Mouse (Mus musculus) stomach, embryonic 16.5 days (tissue): ENCODE data around the gene Tgfb1i1. TPM values are rescaled to one million over a fixed set of nuclear protein-coding genes. Genes with fewer than 3 reads are reported as not detected.
A peak's percentile ranks its signal among the peaks of the same experiment; 100 is the strongest.

Source experiments
- ATAC-seq: fragments of 200-750 bp; cut with Nextera tagmentation; 2 replicates; pipeline ENCODE4 v1.8.0; 2017; ENCODE audit warnings: moderate number of reproducible peaks, moderate TSS enrichment; ENCODE audit not compliant: insufficient read depth, low FRiP score
- H3K27ac ChIP-seq: fragments of 300-500 bp; sonication (generic); 2 replicates; pipeline ENCODE4 v1.5.1; 2014; ENCODE audit warnings: low read length
- H3K27me3 ChIP-seq: fragments of 300-500 bp; sonication (generic); 2 replicates; pipeline ENCODE4 v1.6.1; 2014; ENCODE audit warnings: low read length, control low read depth, mixed read lengths; ENCODE audit not compliant: control insufficient read depth, insufficient read depth
- H3K36me3 ChIP-seq: fragments of 300-500 bp; sonication (generic); 2 replicates; pipeline ENCODE4 v1.6.1; 2014; ENCODE audit warnings: low read length; ENCODE audit not compliant: control insufficient read depth, insufficient read depth
- H3K4me1 ChIP-seq: fragments of 300-500 bp; sonication (generic); 2 replicates; pipeline ENCODE4 v1.6.1; 2014; ENCODE audit warnings: low read length, control low read depth, mixed read lengths; ENCODE audit not compliant: control insufficient read depth, insufficient read depth
- H3K4me2 ChIP-seq: fragments of 300-500 bp; sonication (generic); 2 replicates; pipeline ENCODE4 v1.6.1; 2014; ENCODE audit warnings: low read depth, low read length, mixed read lengths
- H3K4me3 ChIP-seq: fragments of 300-500 bp; sonication (generic); replicated peaks from 2 replicates; pipeline ENCODE4 v1.5.1; 2014; ENCODE audit warnings: mild to moderate bottlenecking, low read length
- H3K9ac ChIP-seq: fragments of 300-500 bp; sonication (generic); 2 replicates; pipeline ENCODE4 v1.6.1; 2014; ENCODE audit warnings: low read length
- H3K9me3 ChIP-seq: fragments of 300-500 bp; sonication (generic); replicated peaks from 2 replicates; pipeline ENCODE4 v1.6.1; 2016; ENCODE audit warnings: low read length, control low read depth; ENCODE audit not compliant: control insufficient read depth
- WGBS: fragments of 180-500 bp; shearing (Covaris S2); extraction: QIAGEN DNeasy Blood & Tissue Kit; methylation state at CpG from one replicate; pipeline ENCODE4 v1.1.7; 2014; 5-methylcytosine and 5-hydroxymethylcytosine counted together
- microRNA-seq: library from miRNA; unstranded; fragments of <30 nt; microRNA quantifications from one replicate; pipeline ENCODE4, GENCODE M21; 2016
- polyA plus RNA-seq: library from polyadenylated mRNA; unstranded; fragments of >200 nt; fragmentation: Nextera tagmentation; extraction: Ambion mirVana; gene quantifications from 2 replicates; pipeline ENCODE4 v1.2.1, GENCODE M21; 2015

Gene Tgfb1i1
- polyA plus RNA-seq, 1 experiment from 2014 or later: 234 TPM

DNA sequence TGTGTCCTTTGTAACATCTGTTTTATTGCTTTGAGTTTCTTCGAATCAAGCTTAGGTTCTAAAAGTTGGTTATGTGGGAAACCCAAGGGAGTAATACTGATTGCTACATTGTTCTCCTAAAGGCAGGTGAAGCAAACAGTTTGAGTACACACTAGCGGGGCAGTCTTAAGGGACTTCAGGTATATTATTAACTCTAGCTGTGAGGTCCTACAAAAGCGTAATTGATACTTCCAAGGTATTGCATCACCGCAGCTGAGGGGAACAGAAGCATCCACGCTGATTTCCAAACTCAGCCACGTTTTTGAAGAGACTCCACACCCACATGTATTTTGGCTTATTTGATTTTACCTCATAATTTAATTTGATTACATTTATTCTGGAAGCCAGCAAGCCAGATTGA, 57.6 kb downstream of the Tgfb1i1 start:
- 52% methylated on average over 6 of the region's 6 CpGs for WGBS
- H3K4me1 ChIP-seq: 0 out of 2 replicates have a peak, but pooled peaks cover 7% of the 10 kb centered on the region
- no peak overlapping the region for H3K9ac ChIP-seq
- H3K4me2 ChIP-seq: no peak overlapping the region
- no peak overlapping the region for H3K4me3 ChIP-seq
- peak; percentile 74 for ATAC-seq
- peak overlapping the region; percentile 29; the same call in 1 of the 2 replicates for H3K27ac ChIP-seq
- H3K27me3 ChIP-seq: no peaks in the 10 kb centered on the region
- no peaks in the 10 kb centered on the region for H3K36me3 ChIP-seq
- no peaks in the 10 kb centered on the region for H3K9me3 ChIP-seq

DNA sequence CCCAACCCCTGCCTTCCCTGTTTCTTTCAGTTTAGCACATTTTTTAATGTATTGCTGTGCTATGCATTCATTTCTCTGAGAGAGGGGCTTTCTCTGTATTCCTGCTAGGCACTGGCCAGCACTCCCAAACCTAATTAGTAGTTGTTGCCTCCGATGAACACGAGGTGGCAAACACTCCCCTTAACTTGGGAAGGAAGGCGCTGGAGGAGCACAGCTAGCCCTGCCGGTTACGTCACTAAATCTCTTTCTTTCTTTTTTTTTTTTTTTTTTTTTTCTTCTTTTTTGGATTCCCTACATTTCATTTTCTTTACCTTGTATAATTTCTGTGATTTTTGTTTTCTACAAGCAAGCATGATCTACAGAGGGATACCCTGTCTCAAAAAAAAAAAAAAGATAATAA, 58.3 kb downstream of the Tgfb1i1 start:
- H3K27me3 ChIP-seq: no peaks in the 10 kb centered on the region
- ATAC-seq: peak; percentile 75; the same call in 1 of the 2 replicates
- H3K4me1 ChIP-seq: peaks cover 11% of the 10 kb centered on the region; the same call in 1 of the 2 replicates
- no peaks in the 10 kb centered on the region for H3K36me3 ChIP-seq
- no peak overlapping the region for H3K4me2 ChIP-seq
- H3K27ac ChIP-seq: peak overlapping the region; percentile 29; the same call in 1 of the 2 replicates
- H3K9me3 ChIP-seq: no peaks in the 10 kb centered on the region
- WGBS: 3% methylated on average over 5 of the region's 5 CpGs
- no peak overlapping the region for H3K4me3 ChIP-seq
- no peak overlapping the region for H3K9ac ChIP-seq

Small RNA genes within 50 kb of the gene (microRNA-seq; reads per million reads assigned to microRNA genes)
- gene Mir3103: not detected

Other genes with a start within 250 kb of the Tgfb1i1 start
- gene Trim72, start 242.9 kb upstream of the Tgfb1i1 start, polyA plus RNA-seq: 0.39 and 1.9 TPM in 2 replicates
- 4.1 and 4.3 TPM in 2 replicates for gene Itgam, start 184.2 kb upstream of the Tgfb1i1 start, polyA plus RNA-seq
- 0.04 TPM in 1 of 2 replicates, not detected in the other for gene Gm49368, start 184.1 kb upstream of the Tgfb1i1 start, polyA plus RNA-seq
- 0.27 and 0.72 TPM in 2 replicates for gene Itgax, start 117.3 kb upstream of the Tgfb1i1 start, polyA plus RNA-seq
- gene Itgad, start 92.4 kb upstream of the Tgfb1i1 start, polyA plus RNA-seq: not detected in 2 replicates
- gene Cox6a2, start 40.4 kb upstream of the Tgfb1i1 start, polyA plus RNA-seq: 1.2 and 35.0 TPM in 2 replicates
- gene Armc5, start 9.5 kb upstream of the Tgfb1i1 start, polyA plus RNA-seq: 14.0 and 14.5 TPM in 2 replicates
- 6.9 and 7.4 TPM in 2 replicates for gene 9130023H24Rik, start 8.8 kb upstream of the Tgfb1i1 start, polyA plus RNA-seq
- gene Slc5a2, start 18.8 kb downstream of the Tgfb1i1 start, polyA plus RNA-seq: 0.67 and 0.72 TPM in 2 replicates
- gene BC017158, start 51.4 kb downstream of the Tgfb1i1 start, polyA plus RNA-seq: 33.6 and 35.5 TPM in 2 replicates
- gene Rgs10, start 171.9 kb downstream of the Tgfb1i1 start, polyA plus RNA-seq: 23.7 and 24.0 TPM in 2 replicates
- gene Tial1, start 214.9 kb downstream of the Tgfb1i1 start, polyA plus RNA-seq: 20.8 and 24.4 TPM in 2 replicates